Mouse (Mus musculus) forebrain, postnatal 0 days (tissue): Measurements from ENCODE around the gene Arnt2. TPM values are rescaled to one million over a fixed set of nuclear protein-coding genes. Genes with fewer than 3 reads are reported as not detected.
A peak's percentile ranks its signal among the peaks of the same experiment; 100 is the strongest.

Experiments
- ATAC-seq: fragments of 200-750 bp; cut with Nextera tagmentation; 2 replicates; pipeline ENCODE4 v1.8.0; 2017; ENCODE audit warnings: mild to moderate bottlenecking, moderate library complexity
- DNase-seq: peaks from one replicate; pipeline ENCODE4 v3.0.0-alpha.2; 2015
- H3K27ac ChIP-seq: fragments of 300-500 bp; sonication (generic); 2 replicates; pipeline ENCODE4 v1.5.1; 2014; ENCODE audit warnings: low read depth, mild to moderate bottlenecking, antibody characterized with exemption, low read length, moderate library complexity, mixed read lengths
- H3K27me3 ChIP-seq: fragments of 300-500 bp; sonication (generic); 2 replicates; pipeline ENCODE4 v1.6.1; 2014; ENCODE audit warnings: mild to moderate bottlenecking, low read length, mixed read lengths; ENCODE audit not compliant: insufficient read depth
- H3K36me3 ChIP-seq: fragments of 300-500 bp; sonication (generic); 2 replicates; pipeline ENCODE4 v1.6.1; 2014; ENCODE audit warnings: mild to moderate bottlenecking, moderate library complexity; ENCODE audit not compliant: insufficient read depth
- H3K4me1 ChIP-seq: fragments of 300-500 bp; sonication (generic); 2 replicates; pipeline ENCODE4 v1.6.1; 2014; ENCODE audit warnings: antibody characterized with exemption; ENCODE audit not compliant: insufficient read depth
- H3K4me2 ChIP-seq: fragments of 300-500 bp; sonication (generic); 2 replicates; pipeline ENCODE4 v1.6.1; 2014; ENCODE audit warnings: low read depth, mild to moderate bottlenecking, moderate library complexity
- H3K4me3 ChIP-seq: fragments of 300-500 bp; sonication (generic); 2 replicates; pipeline ENCODE4 v1.5.1; 2014; ENCODE audit warnings: low read depth, low read length, mixed read lengths
- H3K9ac ChIP-seq: fragments of 300-500 bp; sonication (generic); 2 replicates; pipeline ENCODE4 v1.6.1; 2014; ENCODE audit warnings: mild to moderate bottlenecking
- H3K9me3 ChIP-seq: fragments of 300-500 bp; sonication (generic); 2 replicates; pipeline ENCODE4 v1.6.1; 2016; ENCODE audit warnings: low read length
- CTCF ChIP-seq: sonication (generic); IDR thresholded peaks from 2 replicates; pipeline ENCODE4 v1.5.1; 2016; ENCODE audit warnings: antibody characterized with exemption, control low read depth, low read depth
- WGBS: fragments of 180-500 bp; shearing (Covaris S2); extraction: QIAGEN DNeasy Blood & Tissue Kit; methylation state at CpG from one replicate; pipeline ENCODE4 v1.1.7; 2014; 5-methylcytosine and 5-hydroxymethylcytosine counted together
- polyA plus RNA-seq: library from polyadenylated mRNA; unstranded; fragments of >200 nt; fragmentation: Nextera tagmentation; extraction: Ambion mirVana; gene quantifications from 2 replicates; pipeline ENCODE4 v1.2.1, GENCODE M21; 2015
- total RNA-seq: library from RNA; depleted of rRNA; stranded (reverse); fragments of >200 nt; gene quantifications from 2 replicates; pipeline ENCODE4 v1.2.3, GENCODE M21; 2014

Gene Arnt2
- total and polyA plus RNA-seq, 2 experiments from 2014 or later, result 61.9 to 138 TPM

GRCm38 (mm10) chr7:84361086-84361684 is 48.8 kb downstream of the Arnt2 start:
- Histone ChIP-seq H3K4me3 (no peak overlapping the region), H3K27ac (no peak overlapping the region), H3K9ac (no peak overlapping the region), H3K9me3 (no peaks in the 10 kb centered on the region), H3K36me3 (peaks cover 11% of the 10 kb centered on the region), H3K27me3 (no peaks in the 10 kb centered on the region), H3K4me2 (no peak overlapping the region), H3K4me1 (no peaks in the 10 kb centered on the region)
- no peak for DNase-seq
- TF ChIP-seq CTCF, result no peak
- no peak for ATAC-seq
- 79% methylated on average over 10 of the region's 10 CpGs for WGBS

GRCm38 (mm10) chr7:84358426-84358825 is 51.5 kb downstream of the Arnt2 start:
- Histone ChIP-seq H3K4me3 (no peak overlapping the region), H3K4me1 (0 out of 2 replicates have a peak, but pooled peaks cover 5% of the 10 kb centered on the region), H3K4me2 (no peak overlapping the region), H3K27me3 (no peaks in the 10 kb centered on the region), H3K9me3 (no peaks in the 10 kb centered on the region), H3K27ac (no peak overlapping the region), H3K9ac (no peak overlapping the region), H3K36me3 (peaks cover 13% of the 10 kb centered on the region)
- WGBS, result 69% methylated on average over 1 of the region's 1 CpGs
- no peak for TF ChIP-seq CTCF
- DNase-seq, result no peak
- ATAC-seq, result no peak

- H3K27ac ChIP-seq, result 0 out of 2 replicates have a peak overlapping the region, but pooled peaks have one; percentile 15
- H3K4me1 ChIP-seq, result 0 out of 2 replicates have a peak, but pooled peaks cover 5% of the 10 kb centered on the region
- H3K27me3 ChIP-seq, result no peaks in the 10 kb centered on the region
- no peak overlapping the region for H3K9ac ChIP-seq
- WGBS, result 64% methylated on average over 10 of the region's 10 CpGs
- H3K36me3 ChIP-seq, result peaks cover 21% of the 10 kb centered on the region
- DNase-seq (peak; percentile 79), ATAC-seq (peak; percentile 73)
- H3K4me2 ChIP-seq, result no peak overlapping the region
- H3K9me3 ChIP-seq, result no peaks in the 10 kb centered on the region
- H3K4me3 ChIP-seq, result no peak overlapping the region
- TF ChIP-seq CTCF, result peak; percentile 84
These were observed 54.1 kb downstream of the Arnt2 start for GRCm38 (mm10) chr7:84355619-84356570.

- no peak overlapping the region for H3K9ac ChIP-seq
- ATAC-seq, result no peak
These were observed 55.1 kb downstream of the Arnt2 start for GRCm38 (mm10) chr7:84354890-84355289.

GRCm38 (mm10) chr7:84350529-84350928 is 59.4 kb downstream of the Arnt2 start:
- peak overlapping the region; percentile 77 for H3K27ac ChIP-seq
- DNase-seq, result peak; percentile 60

More at GRCm38 (mm10) chr7:84354890-84355289, 55.1 kb downstream of the Arnt2 start:
- Histone ChIP-seq H3K4me3 (no peak overlapping the region), H3K4me1 (0 out of 2 replicates have a peak, but pooled peaks cover 8% of the 10 kb centered on the region), H3K27ac (no peak overlapping the region), H3K27me3 (no peaks in the 10 kb centered on the region), H3K4me2 (no peak overlapping the region), H3K36me3 (peaks cover 21% of the 10 kb centered on the region), H3K9me3 (no peaks in the 10 kb centered on the region)
- WGBS, result 94% methylated on average over 2 of the region's 2 CpGs
- no peak for DNase-seq
- TF ChIP-seq CTCF, result no peak

GRCm38 (mm10) chr7:84349976-84350375 is 60.0 kb downstream of the Arnt2 start:
- H3K27ac ChIP-seq, result no peak overlapping the region
- ATAC-seq (no peak), DNase-seq (no peak)
- no peak for TF ChIP-seq CTCF
- no peaks in the 10 kb centered on the region for H3K27me3 ChIP-seq
- 0 out of 2 replicates have a peak, but pooled peaks cover 3% of the 10 kb centered on the region for H3K4me1 ChIP-seq
- H3K4me3 ChIP-seq, result no peak overlapping the region
- H3K36me3 ChIP-seq, result peaks cover 37% of the 10 kb centered on the region
- H3K4me2 ChIP-seq, result no peak overlapping the region
- H3K9ac ChIP-seq, result no peak overlapping the region
- 87% methylated on average over 2 of the region's 2 CpGs for WGBS
- H3K9me3 ChIP-seq, result no peaks in the 10 kb centered on the region

More at GRCm38 (mm10) chr7:84350529-84350928, 59.4 kb downstream of the Arnt2 start:
- peaks cover 33% of the 10 kb centered on the region for H3K36me3 ChIP-seq
- H3K9ac ChIP-seq, result 0 out of 2 replicates have a peak overlapping the region, but pooled peaks have one; percentile 18
- H3K4me2 ChIP-seq, result no peak overlapping the region
- peak; percentile 87 for ATAC-seq
- 0 out of 2 replicates have a peak, but pooled peaks cover 3% of the 10 kb centered on the region for H3K4me1 ChIP-seq
- no peaks in the 10 kb centered on the region for H3K27me3 ChIP-seq
- 0 out of 2 replicates have a peak, but pooled peaks have one; percentile 10 for TF ChIP-seq CTCF
- H3K4me3 ChIP-seq, result no peak overlapping the region
- H3K9me3 ChIP-seq, result no peaks in the 10 kb centered on the region
